Mouse (Mus musculus): ENCODE measurements around the gene Gdpd5. TPM values are rescaled to one million over a fixed set of nuclear protein-coding genes. Genes with fewer than 3 reads are reported as not detected.

Gdpd5 gene
- polyA plus RNA-seq, 1 experiment, result 3.7 TPM

- H3K27me3 ChIP-seq (replicated peaks), result peaks cover 97% of the 10 kb centered on the region
- TF ChIP-seq GATA1 (IDR thresholded peaks at IDR 0.05; ENCODE audit: borderline replicate concordance, low read length), result no peak
- TF ChIP-seq FLI1 (IDR thresholded peaks at IDR 0.05; ENCODE audit: low read length), result no peak
Observed at GRCm38 (mm10) chr7:99386030-99386429, 4.8 kb downstream of the Gdpd5 start.

GRCm38 (mm10) chr7:99386811-99387210 lies 5.6 kb downstream of the Gdpd5 start:
- Histone ChIP-seq H3K36me3 (replicated peaks; ENCODE audit: low read length) (no peaks in the 10 kb centered on the region), H3K4me1 (peaks cover 25% of the 10 kb centered on the region), H3K4me3 (replicated peaks) (no peak overlapping the region), H3K9me3 (no peaks in the 10 kb centered on the region), H3K27me3 (replicated peaks) (peaks cover 100% of the 10 kb centered on the region)
- TF ChIP-seq FLI1 (IDR thresholded peaks at IDR 0.05; ENCODE audit: low read length) (no peak), GATA1 (IDR thresholded peaks at IDR 0.05; ENCODE audit: borderline replicate concordance, low read length) (no peak)

More at GRCm38 (mm10) chr7:99386030-99386429, 4.8 kb downstream of the Gdpd5 start:
- Histone ChIP-seq H3K9me3 (no peaks in the 10 kb centered on the region), H3K4me1 (peaks cover 33% of the 10 kb centered on the region), H3K36me3 (replicated peaks; ENCODE audit: low read length) (no peaks in the 10 kb centered on the region), H3K4me3 (replicated peaks) (no peak overlapping the region)

- Histone ChIP-seq H3K4me3 (replicated peaks) (no peak overlapping the region), H3K9me3 (no peaks in the 10 kb centered on the region), H3K36me3 (replicated peaks; ENCODE audit: low read length) (no peaks in the 10 kb centered on the region), H3K27me3 (replicated peaks) (peaks cover 100% of the 10 kb centered on the region), H3K4me1 (peaks cover 20% of the 10 kb centered on the region)
- no peak for TF ChIP-seq GATA1 (IDR thresholded peaks at IDR 0.05; ENCODE audit: borderline replicate concordance, low read length)
- no peak for TF ChIP-seq FLI1 (IDR thresholded peaks at IDR 0.05; ENCODE audit: low read length)
Observed at GRCm38 (mm10) chr7:99387356-99387755, 6.1 kb downstream of the Gdpd5 start.

- no peaks in the 10 kb centered on the region for H3K36me3 ChIP-seq (replicated peaks; ENCODE audit: low read length)
- no peak for TF ChIP-seq FLI1 (IDR thresholded peaks at IDR 0.05; ENCODE audit: low read length)
- no peak for TF ChIP-seq GATA1 (IDR thresholded peaks at IDR 0.05; ENCODE audit: borderline replicate concordance, low read length)
- H3K27me3 ChIP-seq (replicated peaks), result peaks cover 99% of the 10 kb centered on the region
- peaks cover 3% of the 10 kb centered on the region; the same call in 1 of the 2 replicates for H3K4me1 ChIP-seq
- H3K9me3 ChIP-seq, result no peaks in the 10 kb centered on the region
- H3K4me3 ChIP-seq (replicated peaks), result no peak overlapping the region
Observed at GRCm38 (mm10) chr7:99390559-99390958, 9.3 kb downstream of the Gdpd5 start.

GRCm38 (mm10) chr7:99392696-99393095 lies 11.5 kb downstream of the Gdpd5 start:
- H3K4me3 ChIP-seq (replicated peaks), result no peak overlapping the region
- no peaks in the 10 kb centered on the region; the same call in 1 of the 2 replicates for H3K4me1 ChIP-seq
- H3K36me3 ChIP-seq (replicated peaks; ENCODE audit: low read length), result no peaks in the 10 kb centered on the region
- H3K27me3 ChIP-seq (replicated peaks), result peaks cover 98% of the 10 kb centered on the region
- H3K9me3 ChIP-seq, result no peaks in the 10 kb centered on the region
- TF ChIP-seq FLI1 (IDR thresholded peaks at IDR 0.05; ENCODE audit: low read length) (no peak), GATA1 (IDR thresholded peaks at IDR 0.05; ENCODE audit: borderline replicate concordance, low read length) (no peak)

GRCm38 (mm10) chr7:99393711-99394325 lies 12.6 kb downstream of the Gdpd5 start:
- H3K27me3 ChIP-seq (replicated peaks), result peaks cover 94% of the 10 kb centered on the region
- TF ChIP-seq FLI1 (IDR thresholded peaks at IDR 0.05; ENCODE audit: low read length) (no peak), GATA1 (IDR thresholded peaks at IDR 0.05; ENCODE audit: borderline replicate concordance, low read length) (no peak)

GRCm38 (mm10) chr7:99395385-99395784 lies 14.2 kb downstream of the Gdpd5 start:
- Histone ChIP-seq H3K9me3 (no peaks in the 10 kb centered on the region), H3K4me1 (no peaks in the 10 kb centered on the region; the same call in 1 of the 2 replicates), H3K27me3 (replicated peaks) (peaks cover 92% of the 10 kb centered on the region), H3K4me3 (replicated peaks) (no peak overlapping the region), H3K36me3 (replicated peaks; ENCODE audit: low read length) (no peaks in the 10 kb centered on the region)
- no peak for TF ChIP-seq FLI1 (IDR thresholded peaks at IDR 0.05; ENCODE audit: low read length)
- TF ChIP-seq GATA1 (IDR thresholded peaks at IDR 0.05; ENCODE audit: borderline replicate concordance, low read length), result no peak

More at GRCm38 (mm10) chr7:99393711-99394325, 12.6 kb downstream of the Gdpd5 start:
- Histone ChIP-seq H3K36me3 (replicated peaks; ENCODE audit: low read length) (no peaks in the 10 kb centered on the region), H3K4me1 (no peaks in the 10 kb centered on the region; the same call in 1 of the 2 replicates), H3K4me3 (replicated peaks) (no peak overlapping the region), H3K9me3 (no peaks in the 10 kb centered on the region)

GRCm38 (mm10) chr7:99395908-99396616 lies 14.8 kb downstream of the Gdpd5 start:
- TF ChIP-seq GATA1 (IDR thresholded peaks at IDR 0.05; ENCODE audit: borderline replicate concordance, low read length), result no peak
- no peak for TF ChIP-seq FLI1 (IDR thresholded peaks at IDR 0.05; ENCODE audit: low read length)
- H3K27me3 ChIP-seq (replicated peaks), result peaks cover 89% of the 10 kb centered on the region
- H3K36me3 ChIP-seq (replicated peaks; ENCODE audit: low read length), result no peaks in the 10 kb centered on the region
- no peak overlapping the region for H3K4me3 ChIP-seq (replicated peaks)
- no peaks in the 10 kb centered on the region; the same call in 1 of the 2 replicates for H3K4me1 ChIP-seq
- no peaks in the 10 kb centered on the region for H3K9me3 ChIP-seq

GRCm38 (mm10) chr7:99396994-99397659 lies 15.9 kb downstream of the Gdpd5 start:
- Histone ChIP-seq H3K9me3 (no peaks in the 10 kb centered on the region), H3K4me3 (replicated peaks) (no peak overlapping the region), H3K27me3 (replicated peaks) (peaks cover 87% of the 10 kb centered on the region), H3K36me3 (replicated peaks; ENCODE audit: low read length) (no peaks in the 10 kb centered on the region), H3K4me1 (peaks cover 3% of the 10 kb centered on the region; the same call in 1 of the 2 replicates)
- no peak for TF ChIP-seq GATA1 (IDR thresholded peaks at IDR 0.05; ENCODE audit: borderline replicate concordance, low read length)
- no peak for TF ChIP-seq FLI1 (IDR thresholded peaks at IDR 0.05; ENCODE audit: low read length)
